Mouse (Mus musculus) monocyte, adult 2 months (primary cell): ENCODE measurements around the gene Asb14.
"Not testable (repeated sequence)": the region's sequence is repeated elsewhere in the genome, so short reads cannot be mapped to it uniquely, and the experiment has no call there.

ENCODE experiments used
- DNase-seq, 2 experiments: peaks; one replicate each; pipeline ENCODE4 v3.0.0; 2022; ENCODE audit warnings: low spot score in 2 of 2, low read depth in 1 of 2

The Asb14 gene

GRCm38 (mm10) chr14:26956139-26956538 is 61.8 kb downstream of the Asb14 start:
- DNase-seq: not testable (repeated sequence)

GRCm38 (mm10) chr14:26960518-26960917 is 66.2 kb downstream of the Asb14 start:
- no peak for DNase-seq
